Mouse (Mus musculus): ENCODE measurements at regions not wholly inside any gene's neighbourhood (a gene's known extent, or its start where the extent isn't known, plus 50 kb on each side); places are given as distances from the start of the nearest gene placed in this dataset.

DNA sequence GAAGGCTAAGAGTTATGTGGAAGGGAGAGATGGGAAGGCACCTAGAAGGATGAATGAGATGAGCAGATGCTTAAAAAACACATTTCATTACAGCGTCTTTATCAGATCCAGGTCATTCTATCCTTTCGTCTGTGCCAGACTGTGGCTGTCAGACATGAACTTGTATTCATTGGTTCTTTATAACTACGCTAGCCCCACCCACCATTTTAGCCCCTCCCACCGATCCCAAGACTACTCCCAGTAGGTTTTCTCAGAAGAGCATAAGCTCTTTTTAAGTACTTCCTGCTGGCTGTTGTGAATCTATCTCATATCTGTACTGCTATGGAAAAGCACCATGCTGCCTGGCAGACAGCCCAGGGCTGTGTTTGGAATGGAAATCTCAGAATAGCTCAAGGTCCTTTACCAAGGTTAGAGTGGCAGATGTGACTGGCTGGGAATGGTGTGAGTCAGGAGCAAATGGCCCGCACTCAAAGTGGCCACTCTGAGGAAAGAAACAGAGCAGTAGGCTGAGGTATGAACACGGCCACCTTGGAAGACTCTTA, 121.1 kb upstream of the Gls start:
- TF ChIP-seq CTCF (conservative IDR thresholded peaks at IDR 0.05; ENCODE audit: low read length), result no peak
- TF ChIP-seq POU5F1 (IDR thresholded peaks at IDR 0.05; ENCODE audit: borderline replicate concordance, low read length), result no peak

All from E14TG2a.4 (cell line).